Mouse (Mus musculus) spleen, postnatal 14 days (tissue): ENCODE measurements at regions not wholly inside any gene's neighbourhood (a gene's known extent, or its start where the extent isn't known, plus 50 kb on each side); places are given as distances from the start of the nearest gene placed in this dataset.

Source experiments
- DNase-seq, 2 experiments: peaks; one replicate each; pipeline ENCODE4 v3.0.0; 2021 to 2022; ENCODE audit warnings: low spot score in 2 of 2

GRCm38 (mm10) chr11:84638353-84638752, 113.0 kb upstream of the Lhx1 start:
- DNase-seq: no peak

- no peak for DNase-seq
Observed at GRCm38 (mm10) chr11:84637268-84637667, 111.9 kb upstream of the Lhx1 start.

GRCm38 (mm10) chr11:84634990-84635389, 109.7 kb upstream of the Lhx1 start:
- no peak for DNase-seq

- DNase-seq: no peak
Observed at GRCm38 (mm10) chr11:84633300-84633699, 108.0 kb upstream of the Lhx1 start.

- DNase-seq: no peak
Observed at GRCm38 (mm10) chr11:84628111-84628510, 102.8 kb upstream of the Lhx1 start.

- DNase-seq: no peak
Observed at GRCm38 (mm10) chr11:84627685-84628084, 102.3 kb upstream of the Lhx1 start.

- DNase-seq: no peak
Observed at GRCm38 (mm10) chr11:84627259-84627658, 101.9 kb upstream of the Lhx1 start.

- no peak for DNase-seq
Observed at GRCm38 (mm10) chr11:84624100-84624499, 98.8 kb upstream of the Lhx1 start.

GRCm38 (mm10) chr11:84619713-84620112, 94.4 kb upstream of the Lhx1 start:
- no peak for DNase-seq

- DNase-seq: no peak
Observed at GRCm38 (mm10) chr11:84618576-84618975, 93.2 kb upstream of the Lhx1 start.

- DNase-seq: no peak
Observed at GRCm38 (mm10) chr11:84612982-84613720, 87.8 kb upstream of the Lhx1 start.

- DNase-seq: no peak
Observed at GRCm38 (mm10) chr11:84611625-84611879, 86.2 kb upstream of the Lhx1 start.

- DNase-seq: no peak
Observed at GRCm38 (mm10) chr11:84610774-84611624, 85.7 kb upstream of the Lhx1 start.

- DNase-seq: no peak
Observed at GRCm38 (mm10) chr11:84604781-84605180, 79.4 kb upstream of the Lhx1 start.

GRCm38 (mm10) chr11:84599267-84599841, 74.0 kb upstream of the Lhx1 start:
- DNase-seq: no peak

- DNase-seq: no peak
Observed at GRCm38 (mm10) chr11:84597572-84598295, 72.4 kb upstream of the Lhx1 start.

- DNase-seq: no peak
Observed at GRCm38 (mm10) chr11:84592715-84593339, 67.5 kb upstream of the Lhx1 start.

- no peak for DNase-seq
Observed at GRCm38 (mm10) chr11:84587107-84587506, 61.8 kb upstream of the Lhx1 start.

- no peak for DNase-seq
Observed at GRCm38 (mm10) chr11:84585626-84586025, 60.3 kb upstream of the Lhx1 start.

- no peak for DNase-seq
Observed at GRCm38 (mm10) chr11:84578805-84579541, 53.6 kb upstream of the Lhx1 start.
